Mouse (Mus musculus): Measurements from ENCODE around the gene Gm4792. TPM values are rescaled to one million over a fixed set of nuclear protein-coding genes. Genes with fewer than 3 reads are reported as not detected.

Gm4792 gene
- polyA plus RNA-seq, 1 experiment = not detected

GRCm38 (mm10) chr10:94310499-94311267 lies 12.2 kb upstream of the Gm4792 start:
- H3K36me3 ChIP-seq (ENCODE audit: control insufficient read depth) = no peaks in the 10 kb centered on the region
- no peak overlapping the region for H3K4me3 ChIP-seq (replicated peaks)
- no peak for TF ChIP-seq TAL1 (IDR thresholded peaks at IDR 0.05; ENCODE audit: low read length)
- no peak for TF ChIP-seq GATA1 (IDR thresholded peaks at IDR 0.05; ENCODE audit: low read length)
- peaks cover 2% of the 10 kb centered on the region for H3K4me1 ChIP-seq (ENCODE audit: control insufficient read depth)
- H3K27me3 ChIP-seq (ENCODE audit: control insufficient read depth) = peaks cover 25% of the 10 kb centered on the region
- peaks cover 4% of the 10 kb centered on the region; the same call in 1 of the 2 replicates for H3K9me3 ChIP-seq (ENCODE audit: control insufficient read depth, low read length)

GRCm38 (mm10) chr10:94305526-94305925 lies 7.0 kb upstream of the Gm4792 start:
- H3K4me1 ChIP-seq (ENCODE audit: control insufficient read depth) = no peaks in the 10 kb centered on the region
- H3K27me3 ChIP-seq (ENCODE audit: control insufficient read depth) = peaks cover 4% of the 10 kb centered on the region
- no peaks in the 10 kb centered on the region for H3K36me3 ChIP-seq (ENCODE audit: control insufficient read depth)
- no peak overlapping the region for H3K4me3 ChIP-seq (replicated peaks)
- peaks cover 2% of the 10 kb centered on the region; the same call in 1 of the 2 replicates for H3K9me3 ChIP-seq (ENCODE audit: control insufficient read depth, low read length)
- TF ChIP-seq TAL1 (IDR thresholded peaks at IDR 0.05; ENCODE audit: low read length) (no peak), GATA1 (IDR thresholded peaks at IDR 0.05; ENCODE audit: low read length) (no peak)

- TF ChIP-seq TAL1 (IDR thresholded peaks at IDR 0.05; ENCODE audit: low read length) (no peak), GATA1 (IDR thresholded peaks at IDR 0.05; ENCODE audit: low read length) (no peak)
- no peaks in the 10 kb centered on the region for H3K36me3 ChIP-seq (ENCODE audit: control insufficient read depth)
- H3K4me1 ChIP-seq (ENCODE audit: control insufficient read depth) = no peaks in the 10 kb centered on the region
- H3K9me3 ChIP-seq (ENCODE audit: control insufficient read depth, low read length) = peaks cover 2% of the 10 kb centered on the region; the same call in 1 of the 2 replicates
- no peaks in the 10 kb centered on the region for H3K27me3 ChIP-seq (ENCODE audit: control insufficient read depth)
- no peak overlapping the region for H3K4me3 ChIP-seq (replicated peaks)
These were observed 5.7 kb upstream of the Gm4792 start for GRCm38 (mm10) chr10:94304064-94304657.

GRCm38 (mm10) chr10:94299301-94299700 lies 798 bp upstream of the Gm4792 start:
- TF ChIP-seq GATA1 (IDR thresholded peaks at IDR 0.05; ENCODE audit: low read length) (no peak), TAL1 (IDR thresholded peaks at IDR 0.05; ENCODE audit: low read length) (no peak)
- no peaks in the 10 kb centered on the region for H3K36me3 ChIP-seq (ENCODE audit: control insufficient read depth)
- no peak overlapping the region for H3K4me3 ChIP-seq (replicated peaks)
- H3K27me3 ChIP-seq (ENCODE audit: control insufficient read depth) = no peaks in the 10 kb centered on the region
- no peaks in the 10 kb centered on the region for H3K9me3 ChIP-seq (ENCODE audit: control insufficient read depth, low read length)
- H3K4me1 ChIP-seq (ENCODE audit: control insufficient read depth) = no peaks in the 10 kb centered on the region

GRCm38 (mm10) chr10:94295923-94296605 lies 2.4 kb downstream of the Gm4792 start:
- Histone ChIP-seq H3K27me3 (ENCODE audit: control insufficient read depth) (no peaks in the 10 kb centered on the region), H3K4me3 (replicated peaks) (no peak overlapping the region), H3K9me3 (ENCODE audit: control insufficient read depth, low read length) (no peaks in the 10 kb centered on the region), H3K36me3 (ENCODE audit: control insufficient read depth) (no peaks in the 10 kb centered on the region), H3K4me1 (ENCODE audit: control insufficient read depth) (no peaks in the 10 kb centered on the region)
- TF ChIP-seq TAL1 (IDR thresholded peaks at IDR 0.05; ENCODE audit: low read length) = no peak
- no peak for TF ChIP-seq GATA1 (IDR thresholded peaks at IDR 0.05; ENCODE audit: low read length)

GRCm38 (mm10) chr10:94294933-94295750 lies 3.4 kb downstream of the Gm4792 start:
- Histone ChIP-seq H3K4me1 (ENCODE audit: control insufficient read depth) (no peaks in the 10 kb centered on the region), H3K36me3 (ENCODE audit: control insufficient read depth) (no peaks in the 10 kb centered on the region), H3K9me3 (ENCODE audit: control insufficient read depth, low read length) (no peaks in the 10 kb centered on the region), H3K27me3 (ENCODE audit: control insufficient read depth) (no peaks in the 10 kb centered on the region), H3K4me3 (replicated peaks) (no peak overlapping the region)
- TF ChIP-seq TAL1 (IDR thresholded peaks at IDR 0.05; ENCODE audit: low read length) (no peak), GATA1 (IDR thresholded peaks at IDR 0.05; ENCODE audit: low read length) (no peak)

GRCm38 (mm10) chr10:94294437-94294836 lies 4.1 kb downstream of the Gm4792 start:
- Histone ChIP-seq H3K9me3 (ENCODE audit: control insufficient read depth, low read length) (no peaks in the 10 kb centered on the region), H3K27me3 (ENCODE audit: control insufficient read depth) (no peaks in the 10 kb centered on the region), H3K36me3 (ENCODE audit: control insufficient read depth) (no peaks in the 10 kb centered on the region), H3K4me1 (ENCODE audit: control insufficient read depth) (no peaks in the 10 kb centered on the region), H3K4me3 (replicated peaks) (no peak overlapping the region)
- TF ChIP-seq GATA1 (IDR thresholded peaks at IDR 0.05; ENCODE audit: low read length) (no peak), TAL1 (IDR thresholded peaks at IDR 0.05; ENCODE audit: low read length) (no peak)

GRCm38 (mm10) chr10:94282797-94283196 lies 15.7 kb downstream of the Gm4792 start:
- H3K36me3 ChIP-seq (ENCODE audit: control insufficient read depth) = no peaks in the 10 kb centered on the region
- H3K4me3 ChIP-seq (replicated peaks) = no peak overlapping the region
- H3K4me1 ChIP-seq (ENCODE audit: control insufficient read depth) = no peaks in the 10 kb centered on the region
- no peaks in the 10 kb centered on the region for H3K9me3 ChIP-seq (ENCODE audit: control insufficient read depth, low read length)
- no peaks in the 10 kb centered on the region for H3K27me3 ChIP-seq (ENCODE audit: control insufficient read depth)
- no peak for TF ChIP-seq GATA1 (IDR thresholded peaks at IDR 0.05; ENCODE audit: low read length)
- no peak for TF ChIP-seq TAL1 (IDR thresholded peaks at IDR 0.05; ENCODE audit: low read length)
